Mouse (Mus musculus): ENCODE data around the gene Scd4. TPM values are rescaled to one million over a fixed set of nuclear protein-coding genes. Genes with fewer than 3 reads are reported as not detected.

Scd4 gene
- polyA plus RNA-seq, 1 experiment from 2014 or later, result 0.08 TPM

DNA sequence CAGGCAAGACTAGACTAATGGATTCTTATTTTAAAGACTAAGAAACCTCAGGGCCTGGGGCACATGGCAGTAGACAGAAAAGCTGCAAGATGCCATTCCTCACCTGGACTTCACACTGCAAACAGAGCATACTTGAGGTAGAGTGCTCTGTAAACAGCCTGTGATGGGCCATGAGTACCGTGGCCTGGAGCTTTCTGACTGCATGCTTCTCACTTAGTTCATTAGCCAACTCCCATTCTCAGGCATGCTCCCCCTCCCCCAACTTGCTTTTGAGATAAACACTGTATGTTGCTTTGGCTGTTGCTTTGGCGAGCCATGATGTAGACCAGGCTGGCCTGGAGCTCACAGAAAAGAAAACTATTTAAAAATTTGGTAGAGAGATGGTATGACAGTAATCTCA, 46.8 kb upstream of the Scd4 start:
- Histone ChIP-seq H3K36me3 (ENCODE audit: control insufficient read depth, insufficient read depth, low read length) (no peaks in the 10 kb centered on the region), H3K9me3 (ENCODE audit: control insufficient read depth, low read length) (no peaks in the 10 kb centered on the region), H3K27ac (replicated peaks) (no peak overlapping the region), H3K4me2 (replicated peaks; ENCODE audit: low read depth) (no peak overlapping the region), H3K4me1 (replicated peaks; ENCODE audit: control insufficient read depth, insufficient read depth) (peaks cover 13% of the 10 kb centered on the region), H3K9ac (ENCODE audit: low read length) (no peak overlapping the region), H3K4me3 (ENCODE audit: low read depth, low read length) (no peak overlapping the region), H3K27me3 (ENCODE audit: control insufficient read depth, insufficient read depth, low read length) (no peaks in the 10 kb centered on the region)
- TF ChIP-seq CTCF (IDR thresholded peaks at IDR 0.05; ENCODE audit: low read depth) (no peak), EP300 (optimal IDR thresholded peaks at IDR 0.05) (no peak)
- WGBS, result 28% methylated on average over 2 of the region's 2 CpGs
- DNase-seq (ENCODE audit: low spot score) (no peak), ATAC-seq (ENCODE audit: low FRiP score, low TSS enrichment) (no peak)

DNA sequence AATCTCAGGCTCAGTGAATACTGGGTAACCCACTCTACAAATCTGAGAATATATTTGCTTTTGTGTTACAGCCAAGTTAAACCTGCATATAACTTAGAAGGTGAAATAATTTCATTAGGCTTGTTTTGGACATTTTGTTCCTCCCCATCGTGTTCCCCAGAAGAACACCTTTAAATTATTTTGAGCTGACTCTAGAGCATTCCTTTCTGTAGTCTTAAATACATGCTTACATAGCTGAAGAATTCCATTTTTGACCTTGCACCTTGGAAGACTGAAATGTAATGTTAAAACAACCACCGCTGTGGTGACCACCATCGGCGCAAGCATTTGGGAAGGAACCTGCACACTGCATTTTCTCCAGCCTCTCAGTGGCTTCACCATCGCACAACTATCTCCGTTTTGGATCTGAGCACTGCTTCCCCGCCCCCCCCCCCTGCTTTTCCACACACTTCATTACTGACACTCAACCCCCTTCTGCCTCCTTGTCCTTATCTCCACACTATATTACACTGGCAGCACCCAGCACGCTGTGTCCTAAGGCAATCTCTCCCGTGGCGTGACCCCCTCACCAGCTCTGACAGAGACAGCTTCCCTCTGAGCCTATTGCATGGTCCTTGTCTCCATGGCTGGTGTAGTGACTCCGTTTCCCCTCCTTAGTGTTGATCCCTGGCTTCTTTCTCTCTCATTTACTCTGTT, 45.3 kb upstream of the Scd4 start:
- DNase-seq (ENCODE audit: low spot score) (no peak), ATAC-seq (ENCODE audit: low FRiP score, low TSS enrichment) (no peak)
- TF ChIP-seq EP300 (optimal IDR thresholded peaks at IDR 0.05) (no peak), CTCF (IDR thresholded peaks at IDR 0.05; ENCODE audit: low read depth) (no peak)
- H3K4me2 ChIP-seq (replicated peaks; ENCODE audit: low read depth), result no peak overlapping the region
- peaks cover 12% of the 10 kb centered on the region for H3K4me1 ChIP-seq (replicated peaks; ENCODE audit: control insufficient read depth, insufficient read depth)
- H3K27ac ChIP-seq (replicated peaks), result no peak overlapping the region
- no peaks in the 10 kb centered on the region for H3K9me3 ChIP-seq (ENCODE audit: control insufficient read depth, low read length)
- H3K9ac ChIP-seq (ENCODE audit: low read length), result no peak overlapping the region
- H3K27me3 ChIP-seq (ENCODE audit: control insufficient read depth, insufficient read depth, low read length), result no peaks in the 10 kb centered on the region
- WGBS, result 51% methylated on average over 11 of the region's 11 CpGs
- H3K4me3 ChIP-seq (ENCODE audit: low read depth, low read length), result no peak overlapping the region
- no peaks in the 10 kb centered on the region for H3K36me3 ChIP-seq (ENCODE audit: control insufficient read depth, insufficient read depth, low read length)

DNA sequence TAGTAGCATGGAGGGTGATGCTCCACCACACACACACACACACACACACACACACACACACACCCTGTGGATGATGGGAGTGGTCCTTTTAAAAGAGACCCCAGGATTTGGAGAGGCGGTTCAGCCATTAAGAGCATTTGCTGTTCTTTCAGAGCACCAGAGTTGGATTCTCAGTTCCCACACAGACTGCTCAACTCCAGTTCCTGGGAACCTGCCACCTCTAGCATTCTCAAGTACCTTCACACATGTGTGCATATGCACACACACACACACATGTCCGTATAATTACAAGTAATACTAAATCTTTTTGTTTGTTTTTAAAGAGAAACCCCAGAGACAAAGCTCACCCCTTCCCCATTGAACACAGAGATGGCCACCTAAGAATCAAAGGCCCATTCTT, 40.8 kb upstream of the Scd4 start:
- H3K4me3 ChIP-seq (ENCODE audit: low read depth, low read length), result no peak overlapping the region
- H3K36me3 ChIP-seq (ENCODE audit: control insufficient read depth, insufficient read depth, low read length), result peaks cover 4% of the 10 kb centered on the region; the same call in 1 of the 2 replicates
- H3K27me3 ChIP-seq (ENCODE audit: control insufficient read depth, insufficient read depth, low read length), result no peaks in the 10 kb centered on the region
- DNase-seq (ENCODE audit: low spot score), result no peak
- H3K27ac ChIP-seq (replicated peaks), result no peak overlapping the region
- TF ChIP-seq EP300 (optimal IDR thresholded peaks at IDR 0.05), result no peak
- no peak for TF ChIP-seq CTCF (IDR thresholded peaks at IDR 0.05; ENCODE audit: low read depth)
- no peak for ATAC-seq (ENCODE audit: low FRiP score, low TSS enrichment)
- no peak overlapping the region for H3K9ac ChIP-seq (ENCODE audit: low read length)
- H3K9me3 ChIP-seq (ENCODE audit: control insufficient read depth, low read length), result no peaks in the 10 kb centered on the region
- 89% methylated on average over 2 of the region's 2 CpGs for WGBS
- H3K4me1 ChIP-seq (replicated peaks; ENCODE audit: control insufficient read depth, insufficient read depth), result peaks cover 2% of the 10 kb centered on the region; the same call in 1 of the 2 replicates
- H3K4me2 ChIP-seq (replicated peaks; ENCODE audit: low read depth), result no peak overlapping the region

DNA sequence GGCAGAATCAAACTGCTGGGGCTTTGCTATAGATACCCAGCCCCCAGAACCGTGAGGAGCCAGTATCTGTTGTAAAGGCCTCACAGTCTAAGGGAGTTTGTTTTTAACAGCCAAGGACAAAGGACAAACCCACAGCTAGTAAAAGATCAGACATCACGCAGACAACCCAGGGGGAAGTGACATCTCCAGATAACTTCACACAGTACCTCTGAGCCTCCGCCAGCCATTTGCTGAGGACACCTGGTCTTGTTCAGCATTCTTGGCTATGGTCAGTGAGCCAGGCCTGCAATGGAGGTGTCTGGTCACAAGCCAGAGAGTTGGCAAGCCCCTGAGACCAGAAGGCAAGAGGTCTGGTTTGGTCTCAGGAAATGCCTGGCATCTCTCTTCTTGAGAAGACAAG, 40.4 kb upstream of the Scd4 start:
- Histone ChIP-seq H3K9me3 (ENCODE audit: control insufficient read depth, low read length) (no peaks in the 10 kb centered on the region), H3K4me1 (replicated peaks; ENCODE audit: control insufficient read depth, insufficient read depth) (peaks cover 2% of the 10 kb centered on the region; the same call in 1 of the 2 replicates), H3K4me3 (ENCODE audit: low read depth, low read length) (no peak overlapping the region), H3K36me3 (ENCODE audit: control insufficient read depth, insufficient read depth, low read length) (peaks cover 4% of the 10 kb centered on the region; the same call in 1 of the 2 replicates), H3K4me2 (replicated peaks; ENCODE audit: low read depth) (no peak overlapping the region), H3K27ac (replicated peaks) (no peak overlapping the region; the same call in 1 of the 2 replicates), H3K9ac (ENCODE audit: low read length) (no peak overlapping the region), H3K27me3 (ENCODE audit: control insufficient read depth, insufficient read depth, low read length) (no peaks in the 10 kb centered on the region)
- ATAC-seq (ENCODE audit: low FRiP score, low TSS enrichment), result no peak
- TF ChIP-seq CTCF (IDR thresholded peaks at IDR 0.05; ENCODE audit: low read depth) (no peak), EP300 (optimal IDR thresholded peaks at IDR 0.05) (no peak)
- 73% methylated on average over 3 of the region's 3 CpGs for WGBS
- no peak for DNase-seq (ENCODE audit: low spot score)

DNA sequence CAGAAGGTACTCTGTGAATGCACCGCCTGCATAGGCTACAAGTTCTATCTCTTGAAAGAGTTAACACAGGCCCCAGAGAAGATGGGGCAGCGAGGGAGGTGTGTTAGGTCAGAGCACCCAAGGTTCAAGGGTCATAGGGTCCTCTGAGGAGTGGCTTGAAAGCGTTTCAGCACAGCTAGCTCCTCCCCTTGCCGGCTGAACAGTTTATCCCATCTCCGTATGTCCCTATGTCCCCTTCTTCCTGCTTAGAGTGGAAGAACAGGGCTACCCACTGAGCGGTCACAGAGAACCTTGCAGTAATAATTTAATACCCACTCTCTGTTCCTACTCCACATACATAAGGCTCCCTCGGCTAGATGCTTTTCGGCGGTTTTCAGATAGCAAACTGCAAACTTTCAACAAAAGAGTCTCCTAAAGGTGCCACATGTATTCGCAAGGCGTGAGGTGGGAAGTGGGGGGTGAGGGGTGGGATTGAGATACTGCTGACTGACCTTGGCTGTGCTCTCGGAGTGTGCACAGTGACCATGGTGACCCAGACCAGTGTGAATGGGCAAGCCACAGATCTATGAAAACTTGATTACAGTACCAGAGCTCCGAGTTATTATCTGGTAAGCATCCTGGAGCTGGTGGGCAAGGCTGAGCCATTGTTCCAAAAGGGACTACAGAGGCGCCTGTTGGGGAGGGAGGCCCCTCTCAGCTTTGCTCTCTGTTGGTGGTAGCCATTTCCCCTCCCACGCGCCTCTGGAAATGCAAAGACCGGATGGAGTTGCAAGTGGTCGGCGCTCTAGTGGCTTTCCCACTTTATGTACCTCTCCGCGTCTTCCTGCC, 39.7 kb upstream of the Scd4 start, which contains the start of gene Scd2:
Gene Scd2, plus strand, starts transcription at position 734 of the 828 bp plus-strand sequence.
- Histone ChIP-seq H3K27me3 (ENCODE audit: control insufficient read depth, insufficient read depth, low read length) (no peaks in the 10 kb centered on the region), H3K4me3 (ENCODE audit: low read depth, low read length) (peak within 1 kb of the TSS; percentile 71), H3K36me3 (ENCODE audit: control insufficient read depth, insufficient read depth, low read length) (peaks cover 9% of the 10 kb centered on the region; the same call in 1 of the 2 replicates), H3K9me3 (ENCODE audit: control insufficient read depth, low read length) (no peaks in the 10 kb centered on the region), H3K27ac (replicated peaks) (peak within 1 kb of the TSS; percentile 92), H3K9ac (ENCODE audit: low read length) (peak within 1 kb of the TSS; percentile 64), H3K4me1 (replicated peaks; ENCODE audit: control insufficient read depth, insufficient read depth) (peaks cover 7% of the 10 kb centered on the region; the same call in 1 of the 2 replicates), H3K4me2 (replicated peaks; ENCODE audit: low read depth) (peak within 1 kb of the TSS; percentile 75)
- TF ChIP-seq CTCF (IDR thresholded peaks at IDR 0.05; ENCODE audit: low read depth) (no peak), EP300 (optimal IDR thresholded peaks at IDR 0.05) (no peak)
- DNase-seq (ENCODE audit: low spot score), result no peak
- WGBS, result 5% methylated on average over 21 of the region's 21 CpGs
- ATAC-seq (ENCODE audit: low FRiP score, low TSS enrichment), result peak; percentile 6; the same call in 1 of the 2 replicates
